Mouse (Mus musculus) heart, postnatal 0 days (tissue): ENCODE results near the gene Slc25a12.

Experiments
- CTCF ChIP-seq: IDR thresholded peaks from 2 replicates; pipeline ENCODE4 v1.5.1; 2016; ENCODE audit warnings: antibody characterized with exemption, control low read depth, low read depth
- EP300 ChIP-seq: IDR thresholded peaks from 2 replicates; pipeline ENCODE4 v1.6.1; 2016; ENCODE audit warnings: antibody characterized with exemption, low read depth

DNA sequence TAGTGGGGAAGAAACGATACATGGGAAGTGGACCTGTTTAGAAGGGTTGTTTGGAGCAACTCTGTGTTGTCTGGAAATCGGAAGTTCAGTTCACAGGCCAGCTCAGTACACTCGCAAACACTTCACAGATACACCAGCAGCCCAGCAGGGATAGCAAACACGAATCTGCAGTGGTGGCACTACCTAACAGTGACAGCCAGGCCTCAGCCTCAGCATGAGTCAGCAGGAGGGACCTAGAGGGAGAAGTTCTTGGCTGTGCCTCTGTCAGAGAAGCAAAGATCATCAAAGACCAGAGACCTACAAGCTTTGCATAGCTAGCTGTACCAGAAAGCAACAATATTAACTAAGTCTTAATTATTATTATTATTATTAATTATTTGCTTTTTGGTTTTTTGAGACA, 14.4 kb upstream of the Slc25a12 start:
- TF ChIP-seq CTCF, result no peak
- no peak for TF ChIP-seq EP300
